Mouse (Mus musculus): Measurements from ENCODE around the gene Fbxw2. TPM values are rescaled to one million over a fixed set of nuclear protein-coding genes. Genes with fewer than 3 reads are reported as not detected.
"Not testable (repeated sequence)": the region's sequence is repeated elsewhere in the genome, so short reads cannot be mapped to it uniquely, and the experiment has no call there.

The Fbxw2 gene
- polyA plus RNA-seq, 1 experiment from 2014 or later = 76.8 TPM

DNA sequence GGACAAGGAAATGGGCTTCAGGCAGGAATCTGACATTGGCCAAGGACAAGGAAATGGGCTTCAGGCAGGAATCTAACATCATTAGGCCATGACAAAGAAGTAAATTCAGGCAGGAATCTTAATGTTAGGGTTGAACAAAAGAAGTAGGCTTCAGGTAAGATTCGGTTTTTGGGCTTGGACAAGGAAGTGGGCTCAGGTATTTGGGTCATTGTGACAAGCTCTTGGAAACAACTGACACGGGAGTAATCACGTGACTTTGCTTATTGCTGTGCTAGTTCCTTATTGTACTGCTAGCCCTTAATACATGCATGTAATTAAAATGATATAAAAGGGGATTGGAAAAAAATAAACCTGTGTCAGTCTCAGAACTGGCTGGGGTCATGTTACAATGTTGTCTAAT lies 9.6 kb upstream of the Fbxw2 start:
- Histone ChIP-seq H3K9ac (no peak overlapping the region), H3K4me2 (replicated peaks) (no peak overlapping the region), H3K27me3 (0 out of 2 replicates have a peak, but pooled peaks cover 3% of the 10 kb centered on the region), H3K27ac (no peak overlapping the region), H3K9me3 (replicated peaks) (no peaks in the 10 kb centered on the region), H3K4me3 (no peak overlapping the region), H3K36me3 (no peaks in the 10 kb centered on the region), H3K4me1 (no peaks in the 10 kb centered on the region)
- ATAC-seq (ENCODE audit: low FRiP score) = no peak
- WGBS = 76% methylated on average over 3 of the region's 3 CpGs

DNA sequence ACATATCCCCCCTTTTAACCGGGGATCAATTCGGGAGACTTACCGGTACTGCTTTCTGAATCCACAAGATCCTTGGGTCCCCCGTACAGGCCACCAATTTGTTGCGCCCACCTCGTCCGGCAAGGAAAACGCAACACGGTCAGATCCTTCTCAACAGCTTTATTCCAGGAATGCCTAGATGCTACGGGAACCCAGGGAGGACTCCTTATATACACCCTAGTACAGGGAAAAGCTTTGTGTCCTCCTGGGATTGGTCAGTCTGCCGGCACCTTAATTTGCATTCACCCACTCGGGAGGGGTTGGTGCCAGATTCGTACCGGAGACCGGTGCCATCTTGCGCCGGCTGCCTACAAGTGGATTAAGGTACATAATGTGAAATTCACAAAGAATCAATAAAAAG lies 7.5 kb upstream of the Fbxw2 start:
- Histone ChIP-seq H3K27ac (no peak overlapping the region), H3K4me2 (replicated peaks) (no peak overlapping the region), H3K4me1 (no peaks in the 10 kb centered on the region), H3K4me3 (no peak overlapping the region), H3K27me3 (0 out of 2 replicates have a peak, but pooled peaks cover 8% of the 10 kb centered on the region), H3K9ac (no peak overlapping the region), H3K36me3 (no peaks in the 10 kb centered on the region), H3K9me3 (replicated peaks) (no peaks in the 10 kb centered on the region)
- WGBS = 89% methylated on average over 17 of the region's 17 CpGs
- ATAC-seq (ENCODE audit: low FRiP score) = no peak

GRCm38 (mm10) chr2:34832766-34833457 lies 6.8 kb upstream of the Fbxw2 start, which contains the start of gene Gm34653:
TSS of gene Gm34653 (plus strand) at chr2:34833007.
- H3K27me3 ChIP-seq = peaks cover 11% of the 10 kb centered on the region
- not testable (repeated sequence) for H3K4me1 ChIP-seq; H3K36me3 ChIP-seq; H3K9ac ChIP-seq; H3K4me2 ChIP-seq (replicated peaks); H3K4me3 ChIP-seq; ATAC-seq (ENCODE audit: low FRiP score); H3K9me3 ChIP-seq (replicated peaks); H3K27ac ChIP-seq
- 74% methylated on average over 11 of the region's 11 CpGs for WGBS

GRCm38 (mm10) chr2:34830066-34830465 lies 4.0 kb upstream of the Fbxw2 start:
- not testable (repeated sequence) for H3K9me3 ChIP-seq (replicated peaks); H3K9ac ChIP-seq; H3K4me3 ChIP-seq; H3K4me2 ChIP-seq (replicated peaks); H3K36me3 ChIP-seq; H3K27ac ChIP-seq; ATAC-seq (ENCODE audit: low FRiP score); H3K4me1 ChIP-seq
- peaks cover 11% of the 10 kb centered on the region for H3K27me3 ChIP-seq
- WGBS = 94% methylated on average over 17 of the region's 17 CpGs

- ATAC-seq (ENCODE audit: low FRiP score) = no peak
- H3K9ac ChIP-seq = no peak overlapping the region
- H3K4me1 ChIP-seq = peaks cover 17% of the 10 kb centered on the region
- H3K4me2 ChIP-seq (replicated peaks) = no peak overlapping the region
- WGBS = 83% methylated on average over 1 of the region's 1 CpGs
- H3K27ac ChIP-seq = no peak overlapping the region
- peaks cover 11% of the 10 kb centered on the region for H3K27me3 ChIP-seq
- H3K4me3 ChIP-seq = no peak overlapping the region
- H3K9me3 ChIP-seq (replicated peaks) = no peaks in the 10 kb centered on the region
- no peaks in the 10 kb centered on the region for H3K36me3 ChIP-seq
These were observed 1.9 kb upstream of the Fbxw2 start for GRCm38 (mm10) chr2:34828026-34828425.

DNA sequence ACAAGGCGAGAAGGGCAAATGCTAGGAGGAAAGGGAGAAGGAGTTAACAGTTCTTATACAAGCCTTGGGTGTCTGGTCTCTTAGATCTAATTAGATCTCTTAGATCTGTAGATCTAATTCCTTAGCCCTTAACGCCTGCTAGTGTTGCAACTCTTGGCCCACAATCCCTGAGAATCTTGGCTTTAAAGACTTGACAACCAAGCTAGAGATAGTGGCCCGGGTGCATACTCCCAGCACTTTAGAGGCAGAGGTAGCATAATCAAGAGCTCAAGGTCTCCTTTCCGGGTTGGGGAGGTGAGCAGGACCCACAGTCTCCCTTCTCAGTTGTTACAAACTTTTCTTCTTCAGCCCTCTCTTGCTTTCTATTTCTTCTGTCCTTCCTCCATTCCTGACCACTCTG lies 1.5 kb upstream of the Fbxw2 start:
- WGBS = 94% methylated on average over 4 of the region's 4 CpGs
- Histone ChIP-seq H3K9ac (no peak overlapping the region), H3K4me1 (peaks cover 17% of the 10 kb centered on the region), H3K4me3 (no peak overlapping the region), H3K9me3 (replicated peaks) (no peaks in the 10 kb centered on the region), H3K36me3 (0 out of 2 replicates have a peak, but pooled peaks cover 2% of the 10 kb centered on the region), H3K27ac (no peak overlapping the region), H3K4me2 (replicated peaks) (no peak overlapping the region), H3K27me3 (peaks cover 11% of the 10 kb centered on the region)
- ATAC-seq (ENCODE audit: low FRiP score) = no peak

DNA sequence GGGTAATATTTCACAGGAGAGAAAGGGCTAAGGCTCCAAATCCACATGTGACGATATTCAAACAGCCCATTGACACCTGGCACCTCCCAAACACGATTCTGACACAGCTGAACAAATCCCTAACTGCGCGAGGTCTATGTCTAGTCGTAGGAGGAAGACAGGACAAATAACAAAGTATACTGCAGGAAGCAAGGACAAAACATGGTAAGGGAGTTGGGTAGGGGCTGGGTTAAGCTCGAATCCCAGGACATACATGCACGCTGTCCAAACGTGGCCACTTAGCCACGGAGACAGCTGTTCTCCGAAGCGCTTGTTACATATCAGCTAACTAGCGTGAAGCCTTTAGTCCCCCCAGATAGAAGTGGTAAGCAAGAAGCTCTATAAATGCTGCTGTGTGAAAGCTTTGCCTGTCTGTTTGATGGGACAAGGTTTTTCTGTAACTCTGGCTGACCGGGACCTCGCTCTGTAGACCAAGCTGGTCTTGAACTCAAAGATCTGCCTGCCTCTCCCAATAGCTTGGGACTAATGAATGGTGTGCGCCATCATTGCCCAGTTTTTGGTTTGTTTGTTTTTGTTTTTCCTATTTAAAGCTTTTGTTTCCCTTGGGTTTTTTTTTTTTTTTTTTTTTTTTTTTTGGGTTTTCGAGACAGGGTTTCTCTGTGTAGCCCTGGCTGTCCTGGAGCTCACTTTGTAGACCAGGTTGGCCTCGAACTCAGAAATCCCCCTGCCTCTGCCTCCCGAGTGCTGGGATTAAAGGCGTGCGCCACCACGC lies 535 bp upstream of the Fbxw2 start:
- peaks cover 17% of the 10 kb centered on the region for H3K4me1 ChIP-seq
- H3K9ac ChIP-seq = peak overlapping the region; percentile 81
- H3K4me2 ChIP-seq (replicated peaks) = peak overlapping the region; percentile 90
- peaks cover 11% of the 10 kb centered on the region for H3K27me3 ChIP-seq
- peak overlapping the region; percentile 76 for H3K27ac ChIP-seq
- peak; percentile 46; the same call in 1 of the 2 replicates for ATAC-seq (ENCODE audit: low FRiP score)
- H3K9me3 ChIP-seq (replicated peaks) = no peaks in the 10 kb centered on the region
- 34% methylated on average over 20 of the region's 21 CpGs for WGBS
- peaks cover 10% of the 10 kb centered on the region; the same call in 1 of the 2 replicates for H3K36me3 ChIP-seq
- H3K4me3 ChIP-seq = peak overlapping the region; percentile 77

GRCm38 (mm10) chr2:34818492-34818891 lies 7.6 kb downstream of the Fbxw2 start:
- Histone ChIP-seq H3K27ac (no peak overlapping the region), H3K4me2 (replicated peaks) (no peak overlapping the region), H3K4me1 (no peaks in the 10 kb centered on the region), H3K27me3 (no peaks in the 10 kb centered on the region), H3K4me3 (no peak overlapping the region), H3K9me3 (replicated peaks) (no peaks in the 10 kb centered on the region), H3K36me3 (peaks cover 61% of the 10 kb centered on the region), H3K9ac (no peak overlapping the region)
- WGBS = 91% methylated on average over 2 of the region's 2 CpGs
- no peak for ATAC-seq (ENCODE audit: low FRiP score)

DNA sequence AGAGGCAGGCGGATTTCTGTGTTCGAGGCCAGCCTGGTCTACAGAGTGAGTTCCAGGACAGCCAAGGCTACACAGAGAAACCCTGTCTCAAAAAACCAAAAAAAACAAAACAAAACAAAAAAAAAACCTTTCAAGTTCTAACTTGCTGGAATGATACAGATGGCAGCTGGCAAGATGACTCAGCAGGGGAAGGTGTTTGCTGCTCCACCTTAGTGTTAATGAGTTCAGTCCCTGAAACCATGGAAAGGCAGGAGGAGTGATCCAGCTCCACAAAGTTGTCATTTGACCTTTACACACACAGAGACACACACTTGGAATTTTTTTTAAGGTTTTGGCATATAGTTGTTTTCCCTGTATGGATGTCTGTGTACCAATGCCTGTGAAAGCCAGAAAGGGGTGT lies 10.2 kb downstream of the Fbxw2 start:
- H3K4me3 ChIP-seq; H3K9me3 ChIP-seq (replicated peaks); H3K27me3 ChIP-seq; H3K4me2 ChIP-seq (replicated peaks); ATAC-seq (ENCODE audit: low FRiP score); H3K9ac ChIP-seq; H3K27ac ChIP-seq; H3K4me1 ChIP-seq: not testable (repeated sequence)
- 93% methylated on average over 2 of the region's 2 CpGs for WGBS
- peaks cover 69% of the 10 kb centered on the region for H3K36me3 ChIP-seq

DNA sequence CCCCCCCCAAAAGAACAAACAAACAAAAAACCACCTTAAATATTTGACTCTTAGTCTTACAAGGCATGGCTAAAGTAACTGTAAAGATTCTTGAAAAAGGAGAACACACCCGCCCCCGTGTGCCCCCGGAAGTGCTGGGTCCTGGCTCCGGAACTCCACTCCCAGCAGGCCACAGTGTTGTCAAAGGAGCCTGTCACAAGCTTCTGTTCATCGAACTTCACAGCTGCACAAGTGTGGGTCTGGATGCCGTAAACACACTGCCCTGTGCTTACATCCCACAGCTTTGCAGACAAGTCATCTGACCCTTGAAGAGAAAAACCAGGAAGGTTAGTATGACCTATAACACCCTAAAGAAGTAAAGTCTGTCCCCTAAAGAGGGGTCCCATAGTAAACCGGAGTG lies 13.4 kb downstream of the Fbxw2 start:
- peaks cover 67% of the 10 kb centered on the region for H3K36me3 ChIP-seq
- H3K4me2 ChIP-seq (replicated peaks) = no peak overlapping the region
- no peak for ATAC-seq (ENCODE audit: low FRiP score)
- 89% methylated on average over 7 of the region's 7 CpGs for WGBS
- H3K27me3 ChIP-seq = no peaks in the 10 kb centered on the region
- no peaks in the 10 kb centered on the region for H3K4me1 ChIP-seq
- no peak overlapping the region for H3K4me3 ChIP-seq
- no peak overlapping the region for H3K9ac ChIP-seq
- H3K27ac ChIP-seq = no peak overlapping the region
- no peaks in the 10 kb centered on the region for H3K9me3 ChIP-seq (replicated peaks)

DNA sequence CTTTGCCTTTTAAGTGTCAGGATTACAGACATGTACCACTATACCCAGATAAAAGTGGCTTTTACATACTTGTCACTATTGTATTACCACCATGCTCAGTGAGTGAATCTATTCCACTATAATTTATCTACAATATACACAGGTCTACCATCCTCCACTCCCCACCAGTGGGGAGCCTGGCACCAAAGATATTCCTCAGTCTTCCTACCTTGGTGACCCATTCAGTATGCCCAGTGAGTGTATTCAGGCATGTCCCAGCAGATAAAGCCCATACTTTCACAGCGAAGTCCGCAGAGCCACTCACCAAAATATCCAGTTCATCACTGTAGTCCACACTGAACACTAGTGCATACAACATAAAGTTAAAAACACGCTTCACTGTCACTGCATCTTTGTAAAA lies 15.3 kb downstream of the Fbxw2 start:
- ATAC-seq (ENCODE audit: low FRiP score) = no peak
- H3K27ac ChIP-seq = no peak overlapping the region
- H3K36me3 ChIP-seq = peaks cover 60% of the 10 kb centered on the region
- no peaks in the 10 kb centered on the region for H3K4me1 ChIP-seq
- no peaks in the 10 kb centered on the region for H3K9me3 ChIP-seq (replicated peaks)
- WGBS = 97% methylated on average over 3 of the region's 3 CpGs
- H3K27me3 ChIP-seq = no peaks in the 10 kb centered on the region
- no peak overlapping the region for H3K4me2 ChIP-seq (replicated peaks)
- no peak overlapping the region for H3K4me3 ChIP-seq
- H3K9ac ChIP-seq = no peak overlapping the region

DNA sequence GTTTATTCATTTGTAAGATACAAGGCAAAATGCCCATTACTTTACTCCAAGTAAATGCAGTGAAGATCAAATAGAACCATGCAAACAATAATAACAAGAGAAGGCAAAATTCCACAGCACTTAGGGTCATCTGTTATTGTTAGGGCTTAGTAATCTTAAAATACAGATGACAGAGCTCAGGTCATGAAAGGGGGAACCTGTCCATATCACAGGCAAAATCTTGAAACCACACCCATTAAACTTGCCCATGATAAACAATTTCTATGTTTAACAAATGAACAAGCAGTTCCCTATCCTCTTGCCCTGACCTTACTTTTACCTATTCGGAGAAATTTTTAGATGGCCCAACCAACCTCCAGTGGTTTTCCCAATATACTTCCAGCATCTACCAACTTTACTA lies 16.5 kb downstream of the Fbxw2 start:
- Histone ChIP-seq H3K36me3 (peaks cover 60% of the 10 kb centered on the region), H3K27ac (no peak overlapping the region), H3K9me3 (replicated peaks) (no peaks in the 10 kb centered on the region), H3K4me2 (replicated peaks) (no peak overlapping the region), H3K27me3 (no peaks in the 10 kb centered on the region), H3K9ac (no peak overlapping the region), H3K4me1 (0 out of 2 replicates have a peak, but pooled peaks cover under 1% of the 10 kb centered on the region), H3K4me3 (no peak overlapping the region)
- WGBS = 96% methylated on average over 1 of the region's 1 CpGs
- ATAC-seq (ENCODE audit: low FRiP score) = no peak
